Mouse (Mus musculus) cerebellum, adult 9-10 months (tissue): ENCODE measurements at regions not wholly inside any gene's neighbourhood (a gene's known extent, or its start where the extent isn't known, plus 50 kb on each side); places are given as distances from the start of the nearest gene placed in this dataset.
"Not testable (repeated sequence)": the region's sequence is repeated elsewhere in the genome, so short reads cannot be mapped to it uniquely, and the experiment has no call there.

Experiments
- DNase-seq: peaks from one replicate; pipeline ENCODE4 v3.0.0; 2022

GRCm38 (mm10) chr19:19750069-19750599, 639.1 kb upstream of the Rorb start:
- DNase-seq, result not testable (repeated sequence)

GRCm38 (mm10) chr19:19747821-19748488, 637.0 kb upstream of the Rorb start:
- no peak for DNase-seq

GRCm38 (mm10) chr19:19719939-19720338, 608.9 kb upstream of the Rorb start:
- no peak for DNase-seq
